Mouse (Mus musculus) layer of hippocampus, postnatal 25 days (tissue): ENCODE measurements around the gene Tpcn2. TPM values are rescaled to one million over a fixed set of nuclear protein-coding genes. Genes with fewer than 3 reads are reported as not detected.

Source experiments
- DNase-seq, 2 experiments: peaks; one replicate each; pipeline ENCODE4 v3.0.0; 2022; ENCODE audit warnings: mixed read lengths in 2 of 2, low spot score in 1 of 2; ENCODE audit errors: extremely low spot score in 1 of 2
- total RNA-seq, 2 experiments: library from RNA; stranded (reverse); gene quantifications; 2 replicates each; pipeline ENCODE4 v1.2.3; 2021

The Tpcn2 gene
- total RNA-seq, 2 experiments from 2014 or later, result 4.0 to 5.8 TPM

- DNase-seq, result no peak
Measured at GRCm38 (mm10) chr7:145300321-145301007, 16.7 kb upstream of the Tpcn2 start, which contains the start of gene Mrgprf. TSS of gene Mrgprf (plus strand) at chr7:145300828.

GRCm38 (mm10) chr7:145299562-145300320 is 15.9 kb upstream of the Tpcn2 start:
- DNase-seq, result no peak

DNA sequence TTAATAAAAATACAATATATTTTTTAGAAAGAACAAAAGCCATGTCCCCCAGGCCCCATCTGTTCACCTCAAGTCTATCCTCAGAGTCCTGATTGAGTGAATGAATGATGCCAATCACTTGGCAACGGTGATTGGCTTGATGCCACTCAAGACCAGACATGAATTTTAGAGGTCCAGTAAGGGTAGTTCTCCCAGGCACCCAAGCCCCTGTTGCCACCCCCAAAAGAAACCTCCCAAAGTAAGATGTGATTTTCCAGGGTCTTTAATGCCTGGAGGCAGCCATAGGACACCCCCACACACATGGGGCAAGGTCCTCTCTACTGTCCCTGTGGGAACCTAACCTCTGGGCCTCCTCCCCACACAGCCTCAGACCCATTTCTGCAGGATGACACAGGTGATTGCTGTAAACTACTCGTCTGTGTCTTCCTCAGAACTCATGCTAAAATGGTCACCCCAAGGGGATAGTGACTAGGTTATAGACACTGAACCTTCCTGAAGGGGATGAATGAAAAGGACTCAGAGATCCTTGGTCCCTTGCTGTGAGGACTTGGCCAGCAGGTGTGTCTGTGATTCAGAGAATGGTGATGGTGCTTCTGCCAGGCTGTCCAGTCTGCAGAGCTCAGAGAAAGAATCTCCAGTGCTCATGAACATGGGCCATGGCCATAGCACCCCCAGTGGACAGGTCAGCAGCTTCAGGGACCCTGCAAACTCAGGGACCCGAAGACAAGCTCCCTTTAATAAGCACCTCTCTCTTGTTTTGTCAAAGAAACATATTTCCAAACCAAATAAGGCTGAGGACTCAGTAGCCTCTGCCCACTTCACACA is 15.1 kb upstream of the Tpcn2 start:
- DNase-seq, result no peak

- DNase-seq, result peak in 1 of 2 experiments; percentile 17
Measured at GRCm38 (mm10) chr7:145293859-145294258, 10.0 kb upstream of the Tpcn2 start.

DNA sequence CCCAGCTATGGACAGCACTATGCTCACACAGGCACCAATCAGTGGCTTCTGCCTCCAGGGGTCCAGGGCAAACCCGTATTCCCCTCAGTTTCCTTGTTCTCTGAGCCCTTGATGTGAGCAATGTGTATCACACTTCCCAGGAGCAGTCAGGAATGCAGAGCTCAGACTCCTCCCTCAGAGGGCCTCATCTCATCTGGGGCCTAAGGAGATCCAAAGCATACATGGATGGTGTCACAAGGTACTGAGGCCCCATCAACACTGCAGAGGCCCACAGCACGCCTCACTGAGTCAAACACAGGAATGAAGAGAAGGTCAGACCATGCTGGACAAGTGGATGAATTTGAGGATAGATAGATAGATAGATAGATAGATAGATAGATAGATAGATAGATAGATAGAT is 8.9 kb upstream of the Tpcn2 start:
- no peak for DNase-seq

- DNase-seq, result no peak
Measured at GRCm38 (mm10) chr7:145291847-145292246, 8.0 kb upstream of the Tpcn2 start.

DNA sequence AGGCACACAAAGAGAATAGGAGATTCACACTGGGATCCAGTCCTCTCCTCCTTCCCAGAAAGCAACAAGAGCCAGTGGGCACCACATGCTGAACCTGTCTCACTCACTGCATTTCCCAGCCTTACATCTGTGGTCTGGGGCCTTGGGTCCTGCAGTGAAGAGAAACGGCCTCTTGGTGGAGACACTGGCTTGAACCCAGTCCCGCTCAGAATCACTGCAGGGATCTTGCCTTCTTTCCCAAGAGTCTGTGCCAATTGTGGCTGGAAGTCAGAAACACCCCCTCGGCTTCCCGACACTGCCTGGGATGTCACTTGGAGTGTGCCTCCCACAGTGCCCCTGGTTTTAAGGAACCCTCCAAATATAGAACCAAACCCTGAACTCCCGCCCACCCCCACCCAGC is 5.5 kb upstream of the Tpcn2 start:
- DNase-seq, result peak in 1 of 2 experiments; percentile 17

- no peak for DNase-seq
Measured at GRCm38 (mm10) chr7:145287410-145287809, 3.6 kb upstream of the Tpcn2 start.

GRCm38 (mm10) chr7:145285476-145285875 is 1.7 kb upstream of the Tpcn2 start:
- DNase-seq, result no peak

GRCm38 (mm10) chr7:145284293-145284692 is 482 bp upstream of the Tpcn2 start:
- DNase-seq, result no peak

DNA sequence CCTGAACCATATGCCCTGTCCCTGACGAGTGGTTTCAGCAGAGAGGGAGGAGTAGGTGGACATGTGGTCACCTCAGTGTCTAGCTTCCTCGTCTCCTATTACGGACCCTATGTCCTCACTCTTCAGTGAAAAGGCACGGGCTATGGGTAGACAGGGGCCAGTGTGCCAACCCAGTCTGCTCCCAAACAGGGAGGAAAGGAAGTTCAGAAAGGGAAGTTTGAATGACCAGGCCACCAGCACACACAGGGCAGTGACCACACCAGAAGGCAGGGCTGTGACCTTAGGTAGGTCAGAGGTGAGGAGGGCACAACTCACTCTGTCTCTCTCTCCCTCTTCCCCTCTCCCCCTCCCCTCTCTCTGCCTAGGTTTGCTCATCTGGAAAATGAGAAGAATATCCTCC is 770 bp downstream of the Tpcn2 start:
- no peak for DNase-seq

DNA sequence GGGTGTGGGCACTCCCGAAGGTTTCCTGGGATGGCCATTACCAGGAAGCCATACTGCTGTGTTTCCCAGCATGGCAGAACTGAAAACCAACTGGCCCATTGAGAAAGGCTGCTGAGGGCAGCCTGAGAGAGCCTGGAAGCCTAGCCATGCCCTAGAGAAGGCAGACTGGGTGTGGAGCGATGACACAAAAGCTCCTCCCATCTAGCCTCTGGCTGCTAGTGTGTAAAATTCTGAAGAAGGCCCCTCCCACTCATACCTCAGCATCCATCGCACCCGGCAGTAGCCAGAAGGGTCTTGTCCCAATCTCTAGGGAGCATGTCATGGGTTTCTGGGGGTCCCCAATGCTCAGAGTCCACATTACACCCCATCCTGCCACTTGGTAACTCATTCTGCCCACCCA is 2.4 kb downstream of the Tpcn2 start:
- no peak for DNase-seq

- DNase-seq, result no peak
Measured at GRCm38 (mm10) chr7:145275488-145275887, 8.3 kb downstream of the Tpcn2 start.

DNA sequence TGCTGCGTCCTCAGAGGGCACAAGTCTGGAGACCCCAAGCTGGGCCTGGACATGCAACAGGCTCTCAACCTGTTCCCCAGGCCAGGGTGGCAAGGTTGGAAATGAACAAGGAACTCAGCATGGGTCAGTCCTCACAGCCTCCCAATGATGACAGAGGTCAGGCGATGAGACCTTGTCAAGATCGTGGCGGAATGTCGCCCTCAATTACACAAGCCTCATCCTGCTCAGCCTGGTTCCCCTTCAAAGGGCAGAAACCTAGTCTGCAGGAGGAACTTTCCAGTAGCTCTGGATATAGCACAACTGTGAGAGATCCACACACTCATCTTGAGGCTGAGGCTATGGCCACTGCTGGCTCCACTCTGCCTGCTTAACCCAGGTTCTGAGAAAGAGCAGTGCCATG is 12.9 kb downstream of the Tpcn2 start:
- DNase-seq, result no peak

DNA sequence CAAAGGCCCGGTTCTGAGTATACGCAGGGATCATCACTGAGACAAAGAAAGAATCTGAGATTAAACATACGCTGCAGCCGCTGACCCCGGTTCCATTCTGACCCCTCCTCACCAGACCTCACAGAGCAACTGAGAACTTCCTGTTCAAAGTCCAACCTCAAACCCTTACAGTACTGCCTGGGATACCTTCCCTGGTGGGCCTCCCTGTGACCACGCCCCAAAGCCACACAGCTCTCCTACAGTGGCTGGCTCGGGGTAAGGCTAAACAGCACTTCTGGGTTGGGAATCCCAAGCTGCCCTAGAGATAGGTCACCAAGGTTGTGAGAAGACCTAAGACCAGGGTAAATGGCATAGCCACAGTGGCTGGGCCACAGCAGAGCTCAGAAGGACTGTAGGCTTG is 14.9 kb downstream of the Tpcn2 start:
- no peak for DNase-seq

GRCm38 (mm10) chr7:145266011-145266410 is 17.8 kb downstream of the Tpcn2 start:
- DNase-seq, result no peak

GRCm38 (mm10) chr7:145264202-145264601 is 19.6 kb downstream of the Tpcn2 start:
- DNase-seq, result no peak

GRCm38 (mm10) chr7:145256092-145256491 is 27.7 kb downstream of the Tpcn2 start:
- no peak for DNase-seq

GRCm38 (mm10) chr7:145253986-145254630 is 29.7 kb downstream of the Tpcn2 start:
- DNase-seq, result no peak

DNA sequence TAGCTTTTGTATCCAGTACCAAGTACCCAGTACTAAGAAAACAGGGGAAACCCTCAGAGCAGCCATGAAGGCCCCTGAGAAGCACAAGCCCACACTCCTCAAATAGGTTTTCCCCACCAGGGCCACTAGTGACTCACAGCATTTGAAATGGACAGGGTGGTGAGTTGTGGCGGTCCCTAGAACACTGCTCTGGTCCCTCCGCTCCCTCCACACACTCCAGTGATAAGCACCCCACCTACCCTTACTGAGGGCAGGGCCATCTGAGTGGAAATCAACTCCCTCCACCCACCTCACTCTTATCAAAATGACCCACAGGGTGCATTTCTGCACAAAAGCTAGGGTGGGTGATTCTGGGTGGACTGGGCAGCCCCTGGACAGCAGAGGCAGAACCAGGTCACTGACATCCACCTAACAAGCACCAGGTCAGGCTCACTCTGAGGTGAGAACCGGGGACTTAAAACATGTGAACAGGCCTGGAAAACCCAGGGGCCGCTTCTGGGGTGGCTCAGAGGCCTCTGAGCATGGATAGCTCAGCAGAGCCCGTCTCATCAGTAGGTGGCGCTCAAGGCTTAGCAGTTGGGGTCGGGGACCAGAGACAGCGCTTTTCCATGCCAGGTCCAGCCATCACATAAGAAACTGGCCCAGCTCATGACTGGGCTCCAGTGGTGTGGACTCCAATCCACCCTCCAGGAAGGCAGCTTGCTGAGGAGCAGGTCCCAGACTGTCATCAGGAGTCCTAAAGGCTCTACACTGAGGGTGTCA is 30.9 kb downstream of the Tpcn2 start:
- DNase-seq, result peak; percentile 76 to 97
